Comparison of ENCODE assay signal across 23 mouse cellular contexts in the genomic region with DNA sequence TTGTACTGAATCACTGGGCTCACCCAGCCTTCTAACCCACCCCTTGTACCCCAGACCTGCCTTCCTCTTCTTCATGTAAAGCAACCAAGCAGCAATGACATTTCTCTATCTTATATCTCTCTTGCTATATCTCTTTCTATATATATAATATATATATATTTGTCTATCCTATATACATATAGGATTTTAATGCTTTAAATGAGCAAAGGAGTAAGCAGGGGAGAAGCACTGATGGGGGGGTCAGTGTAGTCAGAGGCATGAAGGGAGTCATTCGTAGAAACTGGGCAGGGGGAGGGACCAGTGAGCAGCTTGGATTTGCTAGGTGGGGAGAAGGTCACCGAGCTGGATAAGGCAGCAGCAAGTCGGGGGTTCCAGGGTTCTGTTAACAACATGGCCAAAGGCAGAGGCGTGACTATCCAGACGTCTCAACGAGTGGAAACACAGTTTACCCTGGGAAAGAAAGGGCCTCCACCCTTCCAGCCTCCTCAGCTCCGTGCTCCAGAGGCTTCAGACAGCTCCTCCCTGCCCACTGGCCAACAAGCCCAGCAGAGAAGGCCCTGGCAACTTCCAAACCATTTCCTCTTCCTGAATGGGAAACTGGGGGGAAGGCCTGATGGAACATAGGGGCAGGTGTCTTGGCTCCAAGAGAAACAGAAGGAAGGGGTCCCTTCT.
"Had no signal": no experiment of that assay in that cellular context is flagged by ENCODE, and none has a peak within 500 bp of the region (broad histone marks: within the 10 kb centered on the region; RNA-seq: fewer than 3 reads in every experiment).

No protein-coding gene starts in this region.

- H3K4me2 ChIP-seq: limb, embryonic 12.5 days; limb, embryonic 15.5 days; liver, embryonic 11.5 days; lung, embryonic 14.5 days; midbrain, embryonic 13.5 days; neural tube, embryonic 12.5 days; neural tube, embryonic 15.5 days had no signal

- H3K36me3 ChIP-seq: limb, embryonic 12.5 days; limb, embryonic 15.5 days; midbrain, embryonic 13.5 days; neural tube, embryonic 12.5 days; neural tube, embryonic 15.5 days had no signal

- ATAC-seq: liver, postnatal 0 days; midbrain, embryonic 13.5 days had no signal

- H3K9ac ChIP-seq: limb, embryonic 12.5 days; limb, embryonic 15.5 days; liver, embryonic 14.5 days; liver, postnatal 0 days; lung, embryonic 14.5 days; midbrain, embryonic 13.5 days; neural tube, embryonic 12.5 days; neural tube, embryonic 15.5 days had no signal

- H3K9me3 ChIP-seq: limb, embryonic 12.5 days; limb, embryonic 15.5 days; midbrain, embryonic 13.5 days; neural tube, embryonic 12.5 days; neural tube, embryonic 15.5 days had no signal

- DNase-seq: kidney, adult 11 months; kidney, adult 9 months; kidney, postnatal 14 days; kidney, postnatal 4 days; layer of hippocampus, postnatal 36 days; liver, postnatal 0 days; lung, embryonic 14.5 days; lung, postnatal 10 days; right cerebral cortex, adult 18-20 months; right cerebral cortex, postnatal 14 days; right cerebral cortex, postnatal 4 days; thymus, adult 2 months; thymus, postnatal 14 days; thymus, postnatal 4 days had no signal

- H3K4me3 ChIP-seq: left cerebral cortex, adult 2 months; limb, embryonic 12.5 days; limb, embryonic 15.5 days; midbrain, embryonic 13.5 days; neural tube, embryonic 12.5 days; neural tube, embryonic 15.5 days had no signal

- H3K27ac ChIP-seq: left cerebral cortex, adult 2 months; limb, embryonic 12.5 days; limb, embryonic 15.5 days; liver, embryonic 14.5 days; midbrain, embryonic 13.5 days; neural tube, embryonic 12.5 days; neural tube, embryonic 15.5 days; stomach, postnatal 0 days had no signal
